Mouse (Mus musculus) neural tube, embryonic 14.5 days (tissue): ENCODE measurements around the gene Hexb. TPM values are rescaled to one million over a fixed set of nuclear protein-coding genes. Genes with fewer than 3 reads are reported as not detected.
A peak's percentile ranks its signal among the peaks of the same experiment; 100 is the strongest.

Experiments
- ATAC-seq: fragments of 200-750 bp; cut with Nextera tagmentation; 2 replicates; pipeline ENCODE4 v1.8.0; 2017; ENCODE audit warnings: low read depth, mild to moderate bottlenecking, moderate TSS enrichment, moderate library complexity
- H3K27ac ChIP-seq: fragments of 300-500 bp; sonication (generic); 2 replicates; pipeline ENCODE4 v1.5.1; 2014; ENCODE audit warnings: low read depth, mild to moderate bottlenecking, control low read depth, low read length, moderate library complexity, mixed read lengths
- H3K27me3 ChIP-seq: fragments of 300-500 bp; sonication (generic); 2 replicates; pipeline ENCODE4 v1.6.1; 2014; ENCODE audit warnings: low read length; ENCODE audit not compliant: control insufficient read depth, insufficient read depth
- H3K36me3 ChIP-seq: fragments of 300-500 bp; sonication (generic); 2 replicates; pipeline ENCODE4 v1.6.1; 2014; ENCODE audit warnings: low read length, mixed read lengths; ENCODE audit not compliant: control insufficient read depth, insufficient read depth
- H3K4me1 ChIP-seq: fragments of 300-500 bp; sonication (generic); 2 replicates; pipeline ENCODE4 v1.6.1; 2014; ENCODE audit warnings: low read length; ENCODE audit not compliant: control insufficient read depth, insufficient read depth
- H3K4me2 ChIP-seq: fragments of 300-500 bp; sonication (generic); 2 replicates; pipeline ENCODE4 v1.6.1; 2014; ENCODE audit warnings: mild to moderate bottlenecking, low read depth, low read length, control low read depth
- H3K4me3 ChIP-seq: fragments of 300-500 bp; sonication (generic); 2 replicates; pipeline ENCODE4 v1.5.1; 2014; ENCODE audit warnings: low read depth, low read length, control low read depth, mixed read lengths
- H3K9ac ChIP-seq: fragments of 300-500 bp; sonication (generic); replicated peaks from 2 replicates; pipeline ENCODE4 v1.6.1; 2014; ENCODE audit warnings: low read depth, mild to moderate bottlenecking, control low read depth, low read length, mixed read lengths
- H3K9me3 ChIP-seq: fragments of 300-500 bp; sonication (generic); 2 replicates; pipeline ENCODE4 v1.6.1; 2016; ENCODE audit warnings: low read length; ENCODE audit not compliant: control insufficient read depth
- WGBS: fragments of 180-500 bp; shearing (Covaris S2); extraction: QIAGEN DNeasy Blood & Tissue Kit; methylation state at CpG from one replicate; pipeline ENCODE4 v1.1.7; 2014; 5-methylcytosine and 5-hydroxymethylcytosine counted together
- polyA plus RNA-seq: library from polyadenylated mRNA; unstranded; fragments of >200 nt; fragmentation: Nextera tagmentation; extraction: Ambion mirVana; gene quantifications from 2 replicates; pipeline ENCODE4 v1.2.1, GENCODE M21; 2014

Gene Hexb
- polyA plus RNA-seq, 1 experiment from 2014 or later: 48.2 TPM

- H3K4me2 ChIP-seq: no peak overlapping the region
- ATAC-seq: no peak
- no peak overlapping the region for H3K27ac ChIP-seq
- no peaks in the 10 kb centered on the region for H3K36me3 ChIP-seq
- WGBS: 58% methylated on average over 3 of the region's 3 CpGs
- H3K4me3 ChIP-seq: no peak overlapping the region
- no peaks in the 10 kb centered on the region for H3K9me3 ChIP-seq
- no peaks in the 10 kb centered on the region for H3K27me3 ChIP-seq
- H3K4me1 ChIP-seq: no peaks in the 10 kb centered on the region
- H3K9ac ChIP-seq: no peak overlapping the region
Observed at GRCm38 (mm10) chr13:97214583-97215268, 16.6 kb upstream of the Hexb start.

GRCm38 (mm10) chr13:97208500-97209010 is 10.4 kb upstream of the Hexb start:
- no peaks in the 10 kb centered on the region for H3K9me3 ChIP-seq
- no peak overlapping the region for H3K9ac ChIP-seq
- no peak overlapping the region for H3K27ac ChIP-seq
- no peaks in the 10 kb centered on the region for H3K27me3 ChIP-seq
- H3K4me2 ChIP-seq: no peak overlapping the region
- WGBS: 73% methylated on average over 3 of the region's 3 CpGs
- no peak overlapping the region for H3K4me3 ChIP-seq
- no peak for ATAC-seq
- no peaks in the 10 kb centered on the region for H3K4me1 ChIP-seq
- H3K36me3 ChIP-seq: no peaks in the 10 kb centered on the region

- Histone ChIP-seq H3K9ac (no peak overlapping the region), H3K27me3 (no peaks in the 10 kb centered on the region), H3K36me3 (no peaks in the 10 kb centered on the region), H3K4me3 (no peak overlapping the region), H3K27ac (no peak overlapping the region), H3K9me3 (no peaks in the 10 kb centered on the region), H3K4me2 (no peak overlapping the region), H3K4me1 (no peaks in the 10 kb centered on the region)
- WGBS: 68% methylated on average over 7 of the region's 7 CpGs
- ATAC-seq: no peak
Observed at GRCm38 (mm10) chr13:97208112-97208478, 9.9 kb upstream of the Hexb start.

- Histone ChIP-seq H3K36me3 (no peaks in the 10 kb centered on the region), H3K27me3 (no peaks in the 10 kb centered on the region), H3K4me3 (no peak overlapping the region), H3K9me3 (no peaks in the 10 kb centered on the region), H3K9ac (no peak overlapping the region), H3K4me2 (no peak overlapping the region), H3K4me1 (no peaks in the 10 kb centered on the region), H3K27ac (no peak overlapping the region)
- no peak for ATAC-seq
- WGBS: 86% methylated on average over 7 of the region's 7 CpGs
Observed at GRCm38 (mm10) chr13:97207472-97208111, 9.4 kb upstream of the Hexb start.

- Histone ChIP-seq H3K27me3 (no peaks in the 10 kb centered on the region), H3K9ac (no peak overlapping the region), H3K4me1 (no peaks in the 10 kb centered on the region), H3K4me2 (no peak overlapping the region), H3K4me3 (no peak overlapping the region), H3K27ac (no peak overlapping the region), H3K9me3 (no peaks in the 10 kb centered on the region), H3K36me3 (no peaks in the 10 kb centered on the region)
- ATAC-seq: no peak
- 95% methylated on average over 2 of the region's 2 CpGs for WGBS
Observed at GRCm38 (mm10) chr13:97206046-97206445, 7.9 kb upstream of the Hexb start.

GRCm38 (mm10) chr13:97205052-97205701 is 7.0 kb upstream of the Hexb start:
- peak overlapping the region; percentile 54 for H3K4me2 ChIP-seq
- H3K36me3 ChIP-seq: no peaks in the 10 kb centered on the region
- H3K4me1 ChIP-seq: no peaks in the 10 kb centered on the region
- no peaks in the 10 kb centered on the region for H3K9me3 ChIP-seq
- H3K9ac ChIP-seq: no peak overlapping the region; the same call in 1 of the 2 replicates
- H3K4me3 ChIP-seq: peak overlapping the region; percentile 26
- ATAC-seq: peak; percentile 61; the same call in 1 of the 2 replicates
- H3K27ac ChIP-seq: 0 out of 2 replicates have a peak overlapping the region, but pooled peaks have one; percentile 6
- WGBS: 15% methylated on average over 18 of the region's 18 CpGs
- H3K27me3 ChIP-seq: no peaks in the 10 kb centered on the region

GRCm38 (mm10) chr13:97201896-97202295 is 3.7 kb upstream of the Hexb start:
- no peaks in the 10 kb centered on the region for H3K36me3 ChIP-seq

GRCm38 (mm10) chr13:97201076-97201475 is 2.9 kb upstream of the Hexb start:
- 79% methylated on average over 7 of the region's 7 CpGs for WGBS
- Histone ChIP-seq H3K4me3 (no peak overlapping the region), H3K36me3 (no peaks in the 10 kb centered on the region), H3K27me3 (no peaks in the 10 kb centered on the region), H3K9me3 (no peaks in the 10 kb centered on the region), H3K4me2 (no peak overlapping the region), H3K9ac (no peak overlapping the region), H3K27ac (no peak overlapping the region), H3K4me1 (no peaks in the 10 kb centered on the region; the same call in 1 of the 2 replicates)
- no peak for ATAC-seq

More at GRCm38 (mm10) chr13:97201896-97202295, 3.7 kb upstream of the Hexb start:
- Histone ChIP-seq H3K4me3 (no peak overlapping the region), H3K27me3 (no peaks in the 10 kb centered on the region), H3K4me1 (no peaks in the 10 kb centered on the region; the same call in 1 of the 2 replicates), H3K9ac (no peak overlapping the region), H3K27ac (no peak overlapping the region), H3K4me2 (no peak overlapping the region), H3K9me3 (no peaks in the 10 kb centered on the region)
- no peak for ATAC-seq
- WGBS: 76% methylated on average over 4 of the region's 4 CpGs

- H3K4me2 ChIP-seq: no peak overlapping the region
- no peak overlapping the region for H3K4me3 ChIP-seq
- 80% methylated on average over 2 of the region's 2 CpGs for WGBS
- H3K27ac ChIP-seq: no peak overlapping the region
- no peaks in the 10 kb centered on the region; the same call in 1 of the 2 replicates for H3K4me1 ChIP-seq
- ATAC-seq: no peak
- H3K9ac ChIP-seq: no peak overlapping the region
- H3K27me3 ChIP-seq: no peaks in the 10 kb centered on the region
- no peaks in the 10 kb centered on the region for H3K36me3 ChIP-seq
- no peaks in the 10 kb centered on the region for H3K9me3 ChIP-seq
Observed at GRCm38 (mm10) chr13:97199123-97199522, 966 bp upstream of the Hexb start.
